16 mouse cellular contexts compared by ENCODE assay signal in the genomic region with DNA sequence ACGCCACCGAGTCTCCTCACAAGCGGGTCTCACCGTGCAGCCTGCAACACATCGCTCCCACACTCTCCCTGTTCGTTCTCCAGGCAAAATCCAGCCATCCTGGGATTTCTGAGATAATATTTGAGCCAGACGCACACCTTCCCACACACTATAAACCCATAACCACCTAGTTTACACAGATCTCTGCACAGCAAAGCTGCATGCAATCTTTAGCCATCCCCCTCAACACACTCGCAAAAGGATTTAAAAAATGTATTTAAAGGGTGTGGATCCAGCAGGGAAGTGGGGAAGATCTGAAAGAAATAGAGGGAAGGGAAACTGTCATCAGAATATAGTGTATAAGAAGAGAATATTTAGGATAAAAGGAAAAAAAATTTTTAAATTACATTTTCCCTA. TPM values are rescaled to one million over a fixed set of nuclear protein-coding genes. Genes with fewer than 3 reads are reported as not detected.
DNase-seq lines count a peak whose midpoint lies in the region; ATAC-seq and TF ChIP-seq lines count a peak whose summit lies in the region.
"Had no signal": no experiment of that assay in that cellular context is flagged by ENCODE, and none has a peak within 500 bp of the region (broad histone marks: within the 10 kb centered on the region; RNA-seq: fewer than 3 reads in every experiment).

No protein-coding gene starts in this region.

- TF ChIP-seq EP300 in ES-Bruce4 (IDR thresholded peaks at IDR 0.05; ENCODE audit: insufficient read depth, low read depth, low read length): no peak

- H3K9me3 ChIP-seq in forebrain, embryonic 11.5 days (ENCODE audit: control insufficient read depth, low read length): no peaks in the 10 kb centered on the region
- H3K9me3 ChIP-seq in forebrain, embryonic 15.5 days: no peaks in the 10 kb centered on the region
- no peaks in the 10 kb centered on the region for H3K9me3 ChIP-seq in hindbrain, embryonic 10.5 days
- no peaks in the 10 kb centered on the region for H3K9me3 ChIP-seq in hindbrain, embryonic 11.5 days (ENCODE audit: control insufficient read depth, low read length)
- H3K9me3 ChIP-seq in ES-Bruce4 (replicated peaks; ENCODE audit: control insufficient read depth, insufficient read depth, low read length, poor library complexity, severe bottlenecking): no peaks in the 10 kb centered on the region
- H3K9me3 ChIP-seq in limb, embryonic 12.5 days: no peaks in the 10 kb centered on the region
- H3K9me3 ChIP-seq: liver, embryonic 15.5 days; midbrain, embryonic 13.5 days had no signal

- no peaks in the 10 kb centered on the region for H3K27me3 ChIP-seq in forebrain, embryonic 11.5 days (ENCODE audit: control insufficient read depth, insufficient read depth, low read length)
- no peaks in the 10 kb centered on the region for H3K27me3 ChIP-seq in forebrain, embryonic 15.5 days
- no peaks in the 10 kb centered on the region for H3K27me3 ChIP-seq in hindbrain, embryonic 10.5 days (ENCODE audit: insufficient read depth, poor library complexity, severe bottlenecking)
- H3K27me3 ChIP-seq in hindbrain, embryonic 11.5 days (ENCODE audit: control insufficient read depth, insufficient read depth, low read length): no peaks in the 10 kb centered on the region
- no peaks in the 10 kb centered on the region for H3K27me3 ChIP-seq in ES-Bruce4 (ENCODE audit: control insufficient read depth, insufficient read depth, low read length, poor library complexity, severe bottlenecking)
- H3K27me3 ChIP-seq in limb, embryonic 12.5 days: no peaks in the 10 kb centered on the region
- H3K27me3 ChIP-seq: liver, embryonic 15.5 days; midbrain, embryonic 13.5 days had no signal

- no peak overlapping the region for H3K9ac ChIP-seq in forebrain, embryonic 11.5 days (ENCODE audit: low read length)
- H3K9ac ChIP-seq in forebrain, embryonic 15.5 days (replicated peaks): no peak overlapping the region
- H3K9ac ChIP-seq in hindbrain, embryonic 11.5 days (ENCODE audit: low read depth, low read length): no peak overlapping the region
- H3K9ac ChIP-seq in ES-Bruce4 (ENCODE audit: low read depth, poor library complexity, severe bottlenecking): peak overlapping the region; percentile 38
- peak overlapping the region; percentile 14; the same call in 1 of the 2 replicates for H3K9ac ChIP-seq in limb, embryonic 12.5 days (replicated peaks)
- H3K9ac ChIP-seq: liver, embryonic 15.5 days; midbrain, embryonic 13.5 days had no signal

- TF ChIP-seq POLR2A in ES-Bruce4 (IDR thresholded peaks at IDR 0.05; ENCODE audit: insufficient read depth, low read length): no peak

- TF ChIP-seq CTCF in ES-Bruce4 (IDR thresholded peaks at IDR 0.05; ENCODE audit: low read depth, low read length): no peak

- no peaks in the 10 kb centered on the region for H3K4me1 ChIP-seq in forebrain, embryonic 11.5 days (replicated peaks; ENCODE audit: control insufficient read depth, insufficient read depth, low read length)
- H3K4me1 ChIP-seq in forebrain, embryonic 15.5 days: 0 out of 2 replicates have a peak, but pooled peaks cover 8% of the 10 kb centered on the region
- peaks cover 23% of the 10 kb centered on the region; the same call in 1 of the 2 replicates for H3K4me1 ChIP-seq in hindbrain, embryonic 10.5 days (replicated peaks)
- H3K4me1 ChIP-seq in hindbrain, embryonic 11.5 days (replicated peaks; ENCODE audit: control insufficient read depth, insufficient read depth, low read length): no peaks in the 10 kb centered on the region; the same call in 1 of the 2 replicates
- peaks cover 8% of the 10 kb centered on the region for H3K4me1 ChIP-seq in ES-Bruce4 (ENCODE audit: control insufficient read depth, insufficient read depth, low read length)
- H3K4me1 ChIP-seq in limb, embryonic 12.5 days (replicated peaks): peaks cover 44% of the 10 kb centered on the region

- no peak overlapping the region for H3K4me3 ChIP-seq in forebrain, embryonic 11.5 days (ENCODE audit: low read depth, low read length)
- H3K4me3 ChIP-seq in forebrain, embryonic 15.5 days: no peak overlapping the region
- H3K4me3 ChIP-seq in hindbrain, embryonic 10.5 days: no peak overlapping the region
- H3K4me3 ChIP-seq in hindbrain, embryonic 11.5 days (ENCODE audit: low read depth, low read length): no peak overlapping the region
- H3K4me3 ChIP-seq in ES-Bruce4 (ENCODE audit: low read depth, low read length): peak overlapping the region; percentile 44
- no peak overlapping the region for H3K4me3 ChIP-seq in limb, embryonic 12.5 days (replicated peaks)
- H3K4me3 ChIP-seq: liver, embryonic 15.5 days; midbrain, embryonic 13.5 days had no signal

- H3K36me3 ChIP-seq in forebrain, embryonic 11.5 days (ENCODE audit: control insufficient read depth, insufficient read depth, low read length): no peaks in the 10 kb centered on the region
- H3K36me3 ChIP-seq in forebrain, embryonic 15.5 days: no peaks in the 10 kb centered on the region
- peaks cover 3% of the 10 kb centered on the region for H3K36me3 ChIP-seq in hindbrain, embryonic 10.5 days
- H3K36me3 ChIP-seq in hindbrain, embryonic 11.5 days (ENCODE audit: control insufficient read depth, insufficient read depth, low read length): no peaks in the 10 kb centered on the region
- H3K36me3 ChIP-seq in ES-Bruce4 (ENCODE audit: control insufficient read depth, insufficient read depth, low read length, poor library complexity, severe bottlenecking): no peaks in the 10 kb centered on the region
- no peaks in the 10 kb centered on the region for H3K36me3 ChIP-seq in limb, embryonic 12.5 days
- H3K36me3 ChIP-seq: liver, embryonic 15.5 days had no signal

- peak; percentile 15 for DNase-seq in forebrain, embryonic 11.5 days (ENCODE audit: low spot score)
- DNase-seq in hindbrain, embryonic 10.5 days (ENCODE audit: low spot score): no peak
- DNase-seq in hindbrain, embryonic 11.5 days (ENCODE audit: low spot score): no peak
- DNase-seq in left cerebral cortex, postnatal 4 days: no peak
- no peak for DNase-seq in adrenal gland, postnatal 25 days
- DNase-seq: cerebellum, adult 8-10 months; lung, postnatal 36 days had no signal

- ATAC-seq in forebrain, embryonic 11.5 days (replicated peaks; ENCODE audit: low FRiP score): no peak
- ATAC-seq in forebrain, embryonic 15.5 days (replicated peaks): no peak
- ATAC-seq in hindbrain, embryonic 11.5 days (ENCODE audit: low FRiP score): no peak
- ATAC-seq in limb, embryonic 12.5 days (ENCODE audit: insufficient number of reproducible peaks, insufficient read depth, low FRiP score, low TSS enrichment, low read depth): no peak

- no peak overlapping the region for H3K4me2 ChIP-seq in forebrain, embryonic 11.5 days (ENCODE audit: low read depth, low read length, severe bottlenecking)
- no peak overlapping the region for H3K4me2 ChIP-seq in forebrain, embryonic 15.5 days (replicated peaks)
- H3K4me2 ChIP-seq in hindbrain, embryonic 11.5 days (replicated peaks; ENCODE audit: low read depth, low read length): no peak overlapping the region
- H3K4me2 ChIP-seq in limb, embryonic 12.5 days: peak overlapping the region; percentile 36
- H3K4me2 ChIP-seq: liver, embryonic 15.5 days; midbrain, embryonic 13.5 days had no signal

- 72% methylated on average over 8 of the region's 8 CpGs for WGBS in forebrain, embryonic 11.5 days
- 73% methylated on average over 8 of the region's 8 CpGs for WGBS in forebrain, embryonic 15.5 days
- 75% methylated on average over 8 of the region's 8 CpGs for WGBS in hindbrain, embryonic 10.5 days
- WGBS in hindbrain, embryonic 11.5 days: 83% methylated on average over 8 of the region's 8 CpGs
- WGBS in limb, embryonic 12.5 days: 30% methylated on average over 8 of the region's 8 CpGs

- H3K27ac ChIP-seq in forebrain, embryonic 11.5 days (ENCODE audit: low read depth, low read length): no peak overlapping the region
- H3K27ac ChIP-seq in forebrain, embryonic 15.5 days (replicated peaks): no peak overlapping the region
- 0 out of 2 replicates have a peak overlapping the region, but pooled peaks have one; percentile 18 for H3K27ac ChIP-seq in hindbrain, embryonic 10.5 days
- no peak overlapping the region for H3K27ac ChIP-seq in hindbrain, embryonic 11.5 days (ENCODE audit: low read depth, low read length)
- peak overlapping the region; percentile 44; the same call in 1 of the 2 replicates for H3K27ac ChIP-seq in ES-Bruce4 (ENCODE audit: insufficient read depth, low read length)
- H3K27ac ChIP-seq in limb, embryonic 12.5 days: no peak overlapping the region
- H3K27ac ChIP-seq: liver, embryonic 15.5 days; midbrain, embryonic 13.5 days had no signal

- intact Hi-C loops in left cerebral cortex, postnatal 4 days (cut with DNase I): no loop called here

RNA-seq across cellular contexts. Expression of gene Galnt4, which starts 8.3 kb away (rescaled TPM):
- polyA plus RNA-seq in forebrain, embryonic 11.5 days (2014; fragmentation: Nextera tagmentation; extraction: Ambion mirVana): 4.7 and 5.6 TPM in 2 replicates
- polyA plus RNA-seq in forebrain, embryonic 15.5 days (2015; fragmentation: Nextera tagmentation; extraction: Ambion mirVana): 2.8 and 2.9 TPM in 2 replicates
- polyA plus RNA-seq in hindbrain, embryonic 10.5 days (2016; fragmentation: Nextera tagmentation; extraction: Ambion mirVana): 3.5 and 4.4 TPM in 2 replicates
- 4.2 and 4.7 TPM in 2 replicates for polyA plus RNA-seq in hindbrain, embryonic 11.5 days (2014; fragmentation: Nextera tagmentation; extraction: Ambion mirVana)
- 1.2 and 1.9 TPM in 2 replicates for polyA plus RNA-seq in ES-Bruce4 (2011; ENCODE audit: insufficient read depth, insufficient read length, low read depth, missing spikeins)
- 7.7 and 8.4 TPM in 2 replicates for polyA plus RNA-seq in limb, embryonic 12.5 days (2016; fragmentation: Nextera tagmentation; extraction: Ambion mirVana)
- total RNA-seq in left cerebral cortex, postnatal 4 days (2021): 1 to 10 TPM; 4.0 to 4.1 TPM
- total RNA-seq in adrenal gland, postnatal 25 days (2021): 7.4 and 9.2 TPM in 2 replicates

RNA-seq across cellular contexts. Expression of gene Poc1b, which starts 9.4 kb away (rescaled TPM):
- polyA plus RNA-seq in forebrain, embryonic 11.5 days (2014; fragmentation: Nextera tagmentation; extraction: Ambion mirVana): 42.7 and 43.7 TPM in 2 replicates
- polyA plus RNA-seq in forebrain, embryonic 15.5 days (2015; fragmentation: Nextera tagmentation; extraction: Ambion mirVana): 15.4 and 16.4 TPM in 2 replicates
- polyA plus RNA-seq in hindbrain, embryonic 10.5 days (2016; fragmentation: Nextera tagmentation; extraction: Ambion mirVana): 27.6 and 33.4 TPM in 2 replicates
- polyA plus RNA-seq in hindbrain, embryonic 11.5 days (2014; fragmentation: Nextera tagmentation; extraction: Ambion mirVana): 26.5 and 34.1 TPM in 2 replicates
- polyA plus RNA-seq in ES-Bruce4 (2011; ENCODE audit: insufficient read depth, insufficient read length, low read depth, missing spikeins): 17.8 and 19.3 TPM in 2 replicates
- polyA plus RNA-seq in limb, embryonic 12.5 days (2016; fragmentation: Nextera tagmentation; extraction: Ambion mirVana): 22.7 and 26.8 TPM in 2 replicates
- total RNA-seq in left cerebral cortex, postnatal 4 days (2021): 10 to 100 TPM; 13.3 to 14.8 TPM
- 16.2 and 18.2 TPM in 2 replicates for total RNA-seq in adrenal gland, postnatal 25 days (2021)

RNA-seq across cellular contexts. Expression of gene Phxr2, which starts 9.9 kb away (rescaled TPM):
- polyA plus RNA-seq in forebrain, embryonic 11.5 days (2014; fragmentation: Nextera tagmentation; extraction: Ambion mirVana): not detected in 2 replicates
- polyA plus RNA-seq in forebrain, embryonic 15.5 days (2015; fragmentation: Nextera tagmentation; extraction: Ambion mirVana): not detected in 2 replicates
- polyA plus RNA-seq in hindbrain, embryonic 10.5 days (2016; fragmentation: Nextera tagmentation; extraction: Ambion mirVana): 0.24 TPM in 1 of 2 replicates, not detected in the other
- not detected in 2 replicates for polyA plus RNA-seq in hindbrain, embryonic 11.5 days (2014; fragmentation: Nextera tagmentation; extraction: Ambion mirVana)
- not detected in 2 replicates for polyA plus RNA-seq in ES-Bruce4 (2011; ENCODE audit: insufficient read depth, insufficient read length, low read depth, missing spikeins)
- polyA plus RNA-seq in limb, embryonic 12.5 days (2016; fragmentation: Nextera tagmentation; extraction: Ambion mirVana): 0.18 TPM in 1 of 2 replicates, not detected in the other
- total RNA-seq in left cerebral cortex, postnatal 4 days (2021): not detected
- total RNA-seq in adrenal gland, postnatal 25 days (2021): not detected in 2 replicates
- total RNA-seq: layer of hippocampus, adult 8-10 months; left cerebral cortex, postnatal 14 days had no signal
- polyA plus RNA-seq: embryonic facial prominence, embryonic 11.5 days; liver, embryonic 15.5 days; midbrain, embryonic 13.5 days; stomach, embryonic 14.5 days had no signal

Comparison
In these comparisons a context has a peak if more than half of its experiments do, and no peak if none do; other contexts are left out.
1. H3K27ac ChIP-seq: peak in hindbrain, embryonic 10.5 days (single experiment) and ES-Bruce4 (single experiment); none in forebrain, embryonic 11.5 days (single experiment), forebrain, embryonic 15.5 days (single experiment), hindbrain, embryonic 11.5 days (single experiment) and limb, embryonic 12.5 days (single experiment).
2. H3K9ac ChIP-seq: peak in ES-Bruce4 (single experiment) and limb, embryonic 12.5 days (single experiment); none in forebrain, embryonic 11.5 days (single experiment), forebrain, embryonic 15.5 days (single experiment) and hindbrain, embryonic 11.5 days (single experiment).